Mouse (Mus musculus) retina, adult 2 months (tissue): ENCODE measurements around the gene Fam189a2.

Experiments
- DNase-seq: peaks from one replicate; pipeline ENCODE4 v3.0.0-alpha.2; 2012; ENCODE audit warnings: low read depth, low spot score

The Fam189a2 gene

DNA sequence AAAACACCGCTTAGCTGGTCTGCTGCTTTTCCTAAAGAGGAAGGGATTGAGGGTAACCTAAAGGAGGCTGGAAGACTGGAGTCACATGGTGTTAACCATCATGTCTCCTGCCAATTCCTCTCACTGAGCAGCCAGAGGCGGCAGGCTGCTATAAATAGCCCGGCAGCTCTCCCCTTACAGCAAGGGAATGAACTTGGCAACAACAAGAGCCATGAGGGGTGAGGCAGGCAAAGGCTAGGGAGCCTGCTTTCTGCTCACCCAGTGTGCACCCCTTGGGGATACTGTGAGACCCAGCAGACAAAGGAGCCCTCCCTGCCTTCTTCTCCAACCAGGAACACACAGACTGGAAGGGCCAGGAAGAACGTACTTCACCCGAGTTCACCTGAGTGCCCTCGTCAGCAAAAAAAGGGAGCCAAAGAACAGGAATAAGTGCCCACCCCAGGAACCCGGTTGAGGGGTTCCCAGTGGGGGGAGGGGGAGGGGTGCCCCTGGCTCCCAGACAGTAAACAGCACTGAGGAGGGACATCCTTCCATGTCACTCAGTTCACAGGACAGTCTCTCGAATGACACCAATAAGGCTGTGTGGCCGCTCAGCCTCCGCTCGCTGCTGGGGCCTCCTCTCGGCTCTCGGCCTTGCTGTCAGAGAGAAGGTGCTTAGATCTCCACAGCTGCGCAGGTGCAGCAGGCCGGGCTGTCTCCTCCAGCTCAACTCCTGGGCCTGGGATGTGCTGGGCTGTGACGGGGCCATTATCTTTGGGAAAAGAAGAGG, 57.8 kb downstream of the Fam189a2 start:
- DNase-seq: no peak

- no peak for DNase-seq
Observed at GRCm38 (mm10) chr19:23971391-23971790, 59.4 kb downstream of the Fam189a2 start.

DNA sequence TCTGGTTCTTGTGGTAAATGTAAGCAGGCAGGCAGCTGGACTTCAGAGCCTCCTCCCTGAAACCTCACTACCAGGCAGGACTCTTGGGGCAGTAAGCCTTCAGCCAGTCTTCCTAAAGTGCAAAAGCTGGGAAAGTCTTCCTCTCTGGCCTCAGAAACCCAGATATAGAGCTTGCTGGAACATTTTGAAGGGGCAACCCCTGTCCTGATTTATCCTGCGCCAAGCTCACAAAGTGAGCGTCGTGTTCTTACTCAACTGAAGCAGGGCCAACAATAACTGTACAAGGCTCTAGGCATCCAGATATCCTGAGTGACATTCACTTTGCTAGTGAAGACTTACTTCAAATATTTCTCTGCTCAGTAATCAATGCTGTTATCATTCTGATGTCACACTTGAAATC, 60.4 kb downstream of the Fam189a2 start:
- DNase-seq: no peak

DNA sequence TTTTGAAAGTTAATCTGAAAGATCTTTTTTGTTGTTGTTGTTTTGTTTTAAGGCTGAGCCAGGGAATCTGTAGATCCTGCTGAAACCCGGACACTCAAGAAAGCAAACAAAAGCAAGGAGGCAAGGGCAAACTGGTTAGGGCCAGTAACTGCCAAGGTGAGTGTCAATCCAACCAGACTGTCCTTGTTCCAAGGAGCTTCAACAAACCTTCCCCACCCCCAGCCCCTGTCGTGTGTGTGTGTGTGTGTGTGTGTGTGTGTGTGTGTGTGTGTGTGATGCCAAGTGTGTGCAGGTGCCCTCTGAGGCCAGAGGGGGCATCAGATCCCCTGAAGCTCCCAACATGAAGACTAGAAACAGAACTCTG, 62.0 kb downstream of the Fam189a2 start:
- no peak for DNase-seq

GRCm38 (mm10) chr19:23968125-23968861, 62.5 kb downstream of the Fam189a2 start:
- no peak for DNase-seq

DNA sequence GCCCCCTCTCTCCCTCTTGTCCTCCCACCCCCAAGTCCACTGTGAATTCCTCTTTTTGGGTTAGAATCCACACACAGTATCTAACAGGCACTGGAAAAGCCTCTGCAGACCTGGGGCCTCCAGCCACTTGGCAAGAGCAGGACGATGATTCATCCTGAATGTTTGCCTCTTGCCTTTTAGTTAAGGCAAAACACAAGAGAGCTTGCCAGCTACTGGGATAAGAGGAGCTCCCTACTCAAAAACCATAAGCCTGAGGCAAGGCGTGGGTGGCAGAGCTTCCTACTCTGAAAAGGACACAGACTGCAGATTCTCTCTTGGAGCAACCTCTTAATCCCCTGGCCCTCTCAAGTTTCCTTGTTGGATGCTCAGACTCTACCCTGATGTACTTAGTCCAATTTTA, 63.7 kb downstream of the Fam189a2 start:
- DNase-seq: no peak

DNA sequence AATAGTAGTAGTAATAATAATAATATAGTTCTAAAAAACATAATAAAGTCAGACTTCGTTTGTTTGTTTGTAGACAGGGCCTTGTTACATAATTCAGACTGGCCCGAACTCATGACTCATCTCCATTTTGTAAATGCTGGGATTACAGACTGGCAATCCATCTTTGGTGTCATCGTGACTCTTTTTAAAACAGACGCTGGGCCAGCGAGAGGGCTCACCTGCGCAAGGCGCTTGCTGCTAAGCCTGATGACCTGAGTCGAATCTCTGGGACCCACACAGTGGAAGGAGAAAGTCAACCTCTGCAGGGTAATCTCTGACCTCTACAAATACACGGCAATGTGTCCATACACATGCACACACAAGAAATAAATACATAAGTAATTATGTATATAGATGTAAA, 64.4 kb downstream of the Fam189a2 start:
- no peak for DNase-seq

GRCm38 (mm10) chr19:23964401-23964910, 66.4 kb downstream of the Fam189a2 start:
- no peak for DNase-seq

GRCm38 (mm10) chr19:23961516-23961915, 69.3 kb downstream of the Fam189a2 start:
- DNase-seq: peak; percentile 58

DNA sequence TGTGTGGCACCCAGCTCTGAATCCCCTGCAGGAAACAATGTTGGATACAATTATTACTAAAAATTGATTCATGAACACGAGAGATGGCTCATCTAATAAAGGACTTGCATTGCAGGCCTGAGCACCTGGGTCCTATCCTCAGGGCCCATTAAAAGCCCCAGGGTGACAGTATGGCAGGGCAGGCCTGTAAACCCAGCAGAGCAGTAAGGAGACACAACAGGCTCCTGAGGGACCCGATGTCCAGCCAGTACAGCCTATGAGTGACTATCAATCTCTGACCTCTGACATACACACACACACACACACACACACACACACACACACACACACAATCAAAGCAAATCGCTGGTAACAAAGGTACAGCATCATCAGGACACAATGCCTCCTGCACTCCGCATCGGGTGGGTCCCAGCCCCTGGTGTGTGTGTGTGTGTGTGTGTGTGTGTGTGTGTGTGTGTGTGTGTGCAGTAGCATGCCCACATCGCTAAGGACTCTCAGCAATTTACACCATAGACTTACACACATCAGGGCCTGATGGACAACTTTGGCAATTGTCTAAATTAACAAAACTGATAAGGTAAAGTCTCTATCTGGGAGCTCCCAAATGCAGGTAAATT, 69.9 kb downstream of the Fam189a2 start:
- DNase-seq: no peak

GRCm38 (mm10) chr19:23960275-23960674, 70.5 kb downstream of the Fam189a2 start:
- no peak for DNase-seq

- no peak for DNase-seq
Observed at GRCm38 (mm10) chr19:23959870-23960269, 70.9 kb downstream of the Fam189a2 start.

DNA sequence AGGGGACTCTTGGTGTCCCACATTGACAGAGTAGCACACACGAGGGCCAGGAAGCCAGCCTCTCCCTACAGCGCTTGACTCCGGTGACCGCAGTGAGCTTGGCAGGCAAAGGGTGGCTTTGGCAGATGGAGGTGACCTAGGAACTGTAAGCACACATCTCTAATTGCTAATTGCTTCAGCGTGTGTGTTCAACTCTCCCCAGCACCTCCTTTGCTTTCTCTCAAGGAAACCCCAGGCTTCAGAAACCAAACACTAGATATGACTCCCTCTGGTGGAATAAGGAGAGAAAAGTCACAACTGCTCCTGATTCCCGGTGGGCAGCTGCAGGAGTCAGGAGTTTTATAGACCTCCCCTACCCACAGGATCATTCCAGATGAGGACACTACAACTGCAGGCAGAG, 71.9 kb downstream of the Fam189a2 start:
- no peak for DNase-seq

- DNase-seq: no peak
Observed at GRCm38 (mm10) chr19:23957563-23957962, 73.3 kb downstream of the Fam189a2 start.

DNA sequence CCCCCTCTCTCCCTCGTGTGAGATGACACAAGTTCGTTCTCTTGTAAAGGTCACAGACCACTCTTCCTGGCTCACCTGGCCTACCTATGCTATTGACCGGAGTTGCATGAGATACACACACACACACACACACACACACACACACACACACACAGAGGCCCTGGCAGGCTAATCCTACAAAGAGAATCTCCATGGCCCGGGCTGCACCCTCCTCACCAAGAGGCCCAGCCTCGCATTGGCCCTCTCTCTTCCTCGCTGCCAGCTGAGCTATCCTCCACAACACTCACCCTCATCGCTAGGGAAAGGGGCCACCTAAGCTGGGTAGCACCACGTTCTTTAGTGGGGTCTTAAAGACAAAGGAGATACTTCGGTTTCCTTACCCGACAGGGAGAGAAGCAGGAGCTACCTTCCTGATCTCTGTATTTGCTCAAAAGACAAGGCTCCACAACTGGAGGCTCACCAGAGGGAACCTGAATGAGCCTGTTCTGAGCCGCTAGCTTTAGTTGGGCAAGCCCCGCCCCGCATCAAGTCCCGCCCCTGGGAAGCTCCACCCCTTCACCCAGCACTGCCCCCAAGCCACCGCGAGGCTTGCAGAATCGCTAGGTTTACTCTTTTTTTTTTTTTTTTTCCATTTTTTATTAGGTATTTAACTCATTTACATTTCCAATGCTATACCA, 74.4 kb downstream of the Fam189a2 start:
- no peak for DNase-seq

DNA sequence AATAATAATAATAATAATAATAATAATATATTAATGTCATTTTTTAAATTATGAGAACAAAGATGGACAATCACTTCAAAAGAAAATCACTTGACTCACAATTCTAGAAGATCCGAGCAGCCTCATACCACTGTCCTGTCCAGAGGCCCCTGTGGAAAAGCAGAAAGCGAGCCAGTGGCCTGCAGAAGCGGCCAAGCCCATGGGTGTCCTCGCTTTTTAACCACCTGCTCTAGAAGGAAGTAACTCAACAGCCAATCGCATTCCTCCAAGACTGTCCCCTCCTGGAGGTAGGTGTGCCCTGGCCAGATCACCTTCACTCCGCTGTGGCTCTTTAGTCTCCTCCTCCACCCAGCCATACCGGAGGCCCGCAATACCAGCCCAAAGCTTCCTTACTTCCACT, 75.4 kb downstream of the Fam189a2 start:
- no peak for DNase-seq

DNA sequence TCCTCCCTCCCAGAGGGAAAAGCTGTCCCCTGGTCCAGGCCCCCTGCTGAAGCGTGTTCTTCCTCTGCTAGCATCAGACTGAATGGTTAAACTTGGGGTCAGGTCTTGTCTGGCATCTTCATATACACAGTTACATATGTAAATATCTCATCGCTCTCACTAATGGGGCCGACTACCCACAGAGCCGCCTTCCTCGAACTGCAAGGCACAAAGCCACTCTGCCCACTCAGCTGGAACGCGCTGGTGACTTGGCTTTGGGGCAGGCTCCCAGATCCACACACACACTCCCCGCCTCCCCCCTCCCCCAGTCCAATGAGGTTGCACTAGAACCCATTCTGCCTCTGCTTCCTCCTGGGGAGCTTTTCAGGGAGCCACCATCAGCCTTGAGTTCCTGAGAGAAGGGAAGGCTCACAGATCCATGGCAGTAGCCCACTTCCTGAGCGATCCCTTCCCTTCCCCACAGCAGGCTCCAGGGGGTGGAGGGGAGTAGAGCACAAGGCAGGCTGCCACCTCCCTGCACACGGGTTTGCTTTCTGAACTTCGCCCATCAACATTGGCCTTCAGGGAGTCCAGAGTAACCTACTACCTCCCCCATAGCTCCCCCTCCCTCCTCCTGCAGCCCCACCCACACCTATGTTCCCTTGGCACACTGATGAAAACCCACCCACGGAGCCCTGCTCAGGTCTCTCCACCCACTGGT, 82.4 kb downstream of the Fam189a2 start:
- DNase-seq: no peak

- no peak for DNase-seq
Observed at GRCm38 (mm10) chr19:23947871-23948270, 82.9 kb downstream of the Fam189a2 start.

GRCm38 (mm10) chr19:23946751-23947150, 84.1 kb downstream of the Fam189a2 start:
- DNase-seq: no peak

DNA sequence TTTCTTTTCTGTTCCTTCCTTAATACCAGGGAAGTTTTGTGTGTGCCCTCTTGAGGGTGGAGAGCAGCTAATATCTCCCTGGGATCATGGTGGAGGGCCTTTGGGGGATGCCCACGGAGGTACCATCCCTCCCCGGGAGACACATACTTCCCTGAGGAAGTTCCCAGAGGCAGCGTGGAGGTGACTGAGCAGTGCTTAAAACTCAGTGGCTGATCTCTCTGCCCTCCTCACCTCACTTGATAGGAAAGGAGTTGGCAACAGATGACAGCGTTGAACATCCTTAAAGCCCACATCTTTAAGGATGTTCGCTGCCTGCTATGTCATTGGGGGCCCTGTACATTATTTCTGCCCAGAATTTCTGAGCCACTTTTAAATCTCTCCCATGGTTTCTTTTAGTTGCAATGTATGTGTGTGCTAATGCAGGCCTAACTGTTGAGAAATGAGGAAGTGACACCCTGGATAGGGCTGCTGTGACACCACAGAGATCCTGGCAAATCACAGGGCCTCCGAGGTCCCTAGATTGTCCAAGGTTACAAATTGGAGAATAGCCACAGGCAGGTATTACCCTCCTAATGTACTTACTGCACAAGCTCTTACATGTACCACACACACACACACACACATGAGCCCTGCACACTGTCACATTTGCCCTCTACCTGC, 84.7 kb downstream of the Fam189a2 start:
- no peak for DNase-seq

GRCm38 (mm10) chr19:23942886-23943285, 87.9 kb downstream of the Fam189a2 start:
- DNase-seq: no peak
